Mouse (Mus musculus): ENCODE data around the gene Eya2.

Gene Eya2

GRCm38 (mm10) chr2:165596141-165596540 lies 1.3 kb downstream of the Eya2 start:
- DNase-seq, result no peak

- no peak for DNase-seq
Observed at GRCm38 (mm10) chr2:165597536-165597935, 2.7 kb downstream of the Eya2 start.

- DNase-seq, result no peak
Observed at GRCm38 (mm10) chr2:165598139-165598538, 3.3 kb downstream of the Eya2 start.

GRCm38 (mm10) chr2:165599566-165599965 lies 4.7 kb downstream of the Eya2 start:
- no peak for DNase-seq

- no peak for DNase-seq
Observed at GRCm38 (mm10) chr2:165600926-165601325, 6.1 kb downstream of the Eya2 start.

- no peak for DNase-seq
Observed at GRCm38 (mm10) chr2:165601605-165602004, 6.8 kb downstream of the Eya2 start.

GRCm38 (mm10) chr2:165603775-165604174 lies 8.9 kb downstream of the Eya2 start:
- no peak for DNase-seq

GRCm38 (mm10) chr2:165611551-165612253 lies 16.9 kb downstream of the Eya2 start:
- DNase-seq, result no peak

GRCm38 (mm10) chr2:165613741-165614339 lies 19.0 kb downstream of the Eya2 start:
- no peak for DNase-seq

GRCm38 (mm10) chr2:165621488-165621887 lies 26.7 kb downstream of the Eya2 start:
- no peak for DNase-seq

GRCm38 (mm10) chr2:165622596-165622995 lies 27.8 kb downstream of the Eya2 start:
- DNase-seq, result no peak

- DNase-seq, result no peak
Observed at GRCm38 (mm10) chr2:165626826-165627225, 32.0 kb downstream of the Eya2 start.

- DNase-seq, result no peak
Observed at GRCm38 (mm10) chr2:165627974-165628373, 33.1 kb downstream of the Eya2 start.

- DNase-seq, result no peak
Observed at GRCm38 (mm10) chr2:165629900-165630299, 35.1 kb downstream of the Eya2 start.

GRCm38 (mm10) chr2:165633011-165633785 lies 38.4 kb downstream of the Eya2 start:
- no peak for DNase-seq

GRCm38 (mm10) chr2:165634481-165634880 lies 39.6 kb downstream of the Eya2 start:
- DNase-seq, result no peak

GRCm38 (mm10) chr2:165639075-165639755 lies 44.4 kb downstream of the Eya2 start:
- DNase-seq, result no peak

GRCm38 (mm10) chr2:165641909-165642505 lies 47.2 kb downstream of the Eya2 start:
- no peak for DNase-seq

- no peak for DNase-seq
Observed at GRCm38 (mm10) chr2:165643596-165643995, 48.8 kb downstream of the Eya2 start.

- DNase-seq, result no peak
Observed at GRCm38 (mm10) chr2:165644057-165644456, 49.2 kb downstream of the Eya2 start.

GRCm38 (mm10) chr2:165651031-165651430 lies 56.2 kb downstream of the Eya2 start:
- DNase-seq, result no peak

GRCm38 (mm10) chr2:165652281-165652680 lies 57.4 kb downstream of the Eya2 start:
- DNase-seq, result no peak
